Mouse (Mus musculus) stomach, postnatal 0 days (tissue): Measurements from ENCODE around the gene Lrrc28.

ENCODE experiments used
- CTCF ChIP-seq: IDR thresholded peaks from 2 replicates; pipeline ENCODE4 v1.5.1; 2016; ENCODE audit warnings: antibody characterized with exemption, low read depth, mild to moderate bottlenecking, moderate library complexity
- EP300 ChIP-seq: optimal IDR thresholded peaks from 2 replicates; pipeline ENCODE3; 2016; ENCODE audit warnings: antibody characterized with exemption

GRCm38 (mm10) chr7:67686545-67686944 lies 41.5 kb upstream of the Lrrc28 start:
- TF ChIP-seq CTCF (peak; percentile 48), EP300 (no peak)
